Mouse (Mus musculus): Measurements from ENCODE around the gene Ppp1ca.
A peak's percentile ranks its signal among the peaks of the same experiment; 100 is the strongest.

Gene Ppp1ca

GRCm38 (mm10) chr19:4231253-4232185, 39.7 kb downstream of the Ppp1ca start, which contains the start of gene Pold4:
Pold4 (plus strand) TSS chr19:4231899.
- peak; percentile 96 for DNase-seq (ENCODE audit: low read depth)

GRCm38 (mm10) chr19:4232186-4232572, 40.3 kb downstream of the Ppp1ca start:
- DNase-seq (ENCODE audit: low read depth), result no peak

- DNase-seq (ENCODE audit: low read depth), result peak; percentile 31
Observed at GRCm38 (mm10) chr19:4232651-4233050, 40.8 kb downstream of the Ppp1ca start.

- DNase-seq (ENCODE audit: low read depth), result no peak
Observed at GRCm38 (mm10) chr19:4234548-4234947, 42.7 kb downstream of the Ppp1ca start.

- DNase-seq (ENCODE audit: low read depth), result no peak
Observed at GRCm38 (mm10) chr19:4240247-4240668, 48.4 kb downstream of the Ppp1ca start.

GRCm38 (mm10) chr19:4242416-4242815, 50.6 kb downstream of the Ppp1ca start:
- DNase-seq (ENCODE audit: low read depth), result peak; percentile 51

- DNase-seq (ENCODE audit: low read depth), result no peak
Observed at GRCm38 (mm10) chr19:4244775-4245174, 52.9 kb downstream of the Ppp1ca start.
